Mouse (Mus musculus) heart, adult 18-20 months (tissue): ENCODE results near the gene Tlr11. TPM values are rescaled to one million over a fixed set of nuclear protein-coding genes. Genes with fewer than 3 reads are reported as not detected.

ENCODE experiments used
- DNase-seq, 2 experiments: peaks; one replicate each; pipeline ENCODE4 v3.0.0; 2021 to 2022; ENCODE audit warnings: mixed read lengths in 1 of 2
- long read RNA-seq, 2 experiments: library from polyadenylated mRNA; stranded (forward); transcript quantifications; one replicate each; pipeline ENCODE4 v2.0.0; 2021
- total RNA-seq, 2 experiments: library from RNA; stranded (reverse); gene quantifications; 2 replicates each; pipeline ENCODE4 v1.2.3; 2021

Gene Tlr11
- under 1 TPM in 1 of 2 experiments, not detected in 1; 0.08 TPM for total RNA-seq
- long read RNA-seq, experiment 1, result 0 reads
- long read RNA-seq, experiment 2, result 0 reads

- no peak for DNase-seq
Observed at GRCm38 (mm10) chr14:50357593-50357992, at the start of gene Tlr11. Tlr11 (plus strand) TSS chr14:50357914.

- DNase-seq, result no peak
Observed at GRCm38 (mm10) chr14:50326661-50327060, 31.1 kb upstream of the Tlr11 start, which contains the start of gene Olfr734. Olfr734 (minus strand) TSS chr14:50326761.

DNA sequence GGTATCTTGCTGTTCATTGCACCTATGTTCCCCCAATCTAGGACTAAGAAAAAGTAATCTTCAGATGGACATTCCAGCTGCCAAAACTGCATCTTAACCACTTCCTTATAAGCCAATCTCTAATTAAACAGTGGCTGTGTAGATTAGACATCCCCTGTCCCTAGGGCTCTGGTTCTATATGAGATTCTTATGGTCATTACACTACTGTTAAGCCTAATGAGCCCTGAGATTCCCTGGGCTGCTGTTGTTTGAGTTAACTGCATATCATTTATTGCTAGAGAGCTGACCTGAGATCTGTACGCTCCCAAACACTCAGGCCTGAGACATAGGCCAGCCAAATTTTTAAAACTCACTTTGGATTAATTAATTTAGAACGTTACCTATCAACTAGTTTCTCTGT, 8.9 kb upstream of the Tlr11 start, which contains the start of gene Olfr735:
Olfr735 (minus strand) TSS at position 77 of the 400 bp plus-strand sequence.
- no peak for DNase-seq

DNA sequence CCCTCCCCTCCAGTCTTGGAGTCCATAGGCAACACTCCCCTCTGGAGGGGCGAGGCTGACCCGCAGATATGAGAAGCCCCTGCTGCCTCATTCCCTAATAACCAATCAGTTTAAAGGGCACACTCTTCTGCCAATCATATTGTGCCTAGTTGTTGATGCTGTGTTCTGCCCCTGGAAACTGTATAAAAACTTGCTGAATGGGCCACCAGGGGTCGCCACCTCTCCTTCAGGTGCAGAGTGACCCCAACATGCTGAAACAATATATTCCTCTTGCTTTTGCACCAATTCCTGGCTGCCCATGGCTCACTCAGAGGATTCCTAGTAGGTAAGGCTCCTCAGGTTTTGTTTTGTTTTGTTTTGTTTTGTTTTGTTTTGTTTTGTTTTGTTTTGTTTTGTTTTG, 5.3 kb upstream of the Tlr11 start:
- peak in 1 of 2 experiments; percentile 20 for DNase-seq

- DNase-seq, result no peak
Observed at GRCm38 (mm10) chr14:50356725-50357124, 989 bp upstream of the Tlr11 start.

GRCm38 (mm10) chr14:50360480-50360879, 2.8 kb downstream of the Tlr11 start:
- DNase-seq, result no peak

- DNase-seq, result no peak
Observed at GRCm38 (mm10) chr14:50363561-50363960, 5.8 kb downstream of the Tlr11 start.

DNA sequence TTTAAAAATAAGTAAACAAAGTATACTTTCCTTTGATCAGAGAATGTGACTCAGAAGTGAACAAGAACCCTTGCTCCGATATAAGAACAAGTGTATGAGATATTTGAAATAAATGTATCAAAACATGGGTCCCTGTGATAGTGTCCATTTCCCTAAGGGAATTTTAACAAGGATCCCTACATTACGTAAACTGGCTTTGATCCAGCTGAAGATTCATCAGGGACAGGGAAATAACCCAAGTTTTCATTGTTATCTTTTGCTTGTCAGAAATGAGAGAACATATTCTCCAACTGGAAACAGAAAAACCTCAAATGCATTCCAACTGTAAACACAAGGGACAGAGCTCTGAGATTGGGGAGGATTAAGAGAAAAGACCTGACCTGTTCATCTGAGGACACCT, 23.1 kb downstream of the Tlr11 start, which contains the start of gene Olfr736:
Olfr736 (plus strand) TSS at position 301 of the 400 bp plus-strand sequence.
- DNase-seq, result no peak

DNA sequence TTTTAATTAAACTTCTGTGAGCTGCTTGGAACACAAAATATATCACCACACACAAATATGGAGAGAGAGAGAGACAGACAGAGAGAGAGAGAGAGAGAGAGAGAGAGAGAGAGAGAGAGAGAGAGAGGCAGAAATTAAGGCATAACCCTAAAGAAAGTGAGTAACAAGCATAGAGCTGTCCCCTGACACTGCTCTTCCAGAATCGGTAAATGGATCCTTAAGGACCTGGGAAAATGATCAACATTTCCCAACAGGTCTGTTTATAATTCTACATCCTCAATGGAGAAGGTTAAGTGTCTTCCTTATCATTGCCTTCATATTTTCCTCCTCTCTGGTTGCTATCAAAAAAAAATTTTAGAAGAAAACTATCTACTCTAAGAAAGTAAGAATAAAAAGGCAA, 49.6 kb downstream of the Tlr11 start, which contains the start of gene Olfr738:
Olfr738 (plus strand) TSS at position 301 of the 400 bp plus-strand sequence.
- DNase-seq, result no peak

Other genes with a start within 250 kb of the Tlr11 start
- not detected for gene Olfr727, start 234.7 kb upstream of the Tlr11 start, total RNA-seq
- not detected for gene Olfr728, start 215.2 kb upstream of the Tlr11 start, total RNA-seq
- not detected for gene Olfr729, start 205.0 kb upstream of the Tlr11 start, total RNA-seq
- not detected for gene Olfr730, start 169.7 kb upstream of the Tlr11 start, total RNA-seq
- not detected for gene Olfr731, start 116.0 kb upstream of the Tlr11 start, total RNA-seq
- not detected for gene Olfr732, start 73.7 kb upstream of the Tlr11 start, total RNA-seq
- not detected for gene Olfr733, start 56.4 kb upstream of the Tlr11 start, total RNA-seq
- not detected for gene Olfr734, start 31.2 kb upstream of the Tlr11 start, total RNA-seq
- not detected for gene Olfr735, start 9.0 kb upstream of the Tlr11 start, total RNA-seq
- not detected for gene Olfr736, start 23.2 kb downstream of the Tlr11 start, total RNA-seq
- not detected for gene Olfr738, start 49.7 kb downstream of the Tlr11 start, total RNA-seq
- not detected for gene Olfr739, start 60.7 kb downstream of the Tlr11 start, total RNA-seq
- gene Olfr740, start 87.6 kb downstream of the Tlr11 start, total RNA-seq, result not detected
- not detected for gene Olfr741, start 114.8 kb downstream of the Tlr11 start, total RNA-seq
- gene Olfr742, start 145.7 kb downstream of the Tlr11 start, total RNA-seq, result not detected
- not detected for gene Olfr743, start 163.9 kb downstream of the Tlr11 start, total RNA-seq